8 mouse cellular contexts compared by ENCODE assay signal in the genomic region with DNA sequence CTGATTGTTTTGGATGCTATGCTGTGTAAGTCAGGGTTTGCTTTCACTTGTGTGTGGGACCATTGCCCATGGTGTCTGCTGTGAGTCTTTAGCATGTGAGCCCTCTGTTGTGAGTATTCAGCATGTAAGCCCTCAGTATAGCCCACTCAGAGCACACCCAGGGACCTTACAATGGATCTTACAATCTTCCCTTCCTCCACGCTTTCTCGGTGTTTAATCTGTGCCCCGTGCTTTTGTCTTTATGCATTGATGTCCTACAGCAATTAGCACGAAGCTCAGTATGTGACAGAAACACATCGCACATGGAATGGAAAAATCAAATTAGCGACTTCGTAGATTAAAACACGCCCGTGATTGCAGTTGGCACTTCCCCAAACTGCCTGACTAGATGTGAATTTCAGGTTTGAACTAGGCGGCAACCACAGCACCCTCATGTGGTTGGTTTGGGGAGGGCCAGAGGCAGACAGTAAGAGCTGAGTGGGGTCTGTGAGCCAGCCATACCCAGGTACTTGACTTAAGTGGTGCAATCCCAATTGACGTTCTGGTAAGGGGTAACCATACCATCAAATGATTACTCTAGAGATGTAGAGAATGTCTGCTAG. TPM values are rescaled to one million over a fixed set of nuclear protein-coding genes. Genes with fewer than 3 reads are reported as not detected.
DNase-seq lines count a peak whose midpoint lies in the region; ATAC-seq and TF ChIP-seq lines count a peak whose summit lies in the region.
"Had no signal": no experiment of that assay in that cellular context is flagged by ENCODE, and none has a peak within 500 bp of the region (broad histone marks: within the 10 kb centered on the region; RNA-seq: fewer than 3 reads in every experiment).

No protein-coding gene starts in this region.

- H3K9ac ChIP-seq in lung, embryonic 14.5 days: no peak overlapping the region
- H3K9ac ChIP-seq: midbrain, embryonic 12.5 days had no signal

- H3K27ac ChIP-seq in lung, embryonic 14.5 days (ENCODE audit: low read depth): peak overlapping the region; percentile 87
- H3K27ac ChIP-seq in layer of hippocampus, adult 2 months: no peak overlapping the region
- H3K27ac ChIP-seq: midbrain, embryonic 12.5 days had no signal

- no peaks in the 10 kb centered on the region for H3K9me3 ChIP-seq in lung, embryonic 14.5 days (ENCODE audit: low read depth, low read length)
- H3K9me3 ChIP-seq: midbrain, embryonic 12.5 days had no signal

- no peaks in the 10 kb centered on the region for H3K27me3 ChIP-seq in lung, embryonic 14.5 days (ENCODE audit: insufficient read depth, low read length)
- H3K27me3 ChIP-seq: midbrain, embryonic 12.5 days had no signal

- H3K4me2 ChIP-seq in lung, embryonic 14.5 days: no peak overlapping the region
- H3K4me2 ChIP-seq: midbrain, embryonic 12.5 days had no signal

- H3K4me1 ChIP-seq in lung, embryonic 14.5 days (ENCODE audit: insufficient read depth): no peaks in the 10 kb centered on the region
- H3K4me1 ChIP-seq: midbrain, embryonic 12.5 days had no signal

- peak; percentile 38 for TF ChIP-seq CTCF in lung, embryonic 14.5 days (IDR thresholded peaks at IDR 0.05; ENCODE audit: low read depth)
- peak; percentile 82 for TF ChIP-seq CTCF in layer of hippocampus, adult 2 months (conservative IDR thresholded peaks at IDR 0.05)

- H3K4me3 ChIP-seq in lung, embryonic 14.5 days (ENCODE audit: low read depth, low read length): no peak overlapping the region
- H3K4me3 ChIP-seq in layer of hippocampus, adult 2 months: no peak overlapping the region
- H3K4me3 ChIP-seq: midbrain, embryonic 12.5 days had no signal

- WGBS in lung, embryonic 14.5 days: 87% methylated on average over 11 of the region's 11 CpGs

- no peak for DNase-seq in lung, embryonic 14.5 days
- DNase-seq in lung, postnatal 25 days (ENCODE audit: low spot score): no peak
- DNase-seq in cerebellum, adult 11-12 months: peak; percentile 46
- DNase-seq in layer of hippocampus, adult 2 months (ENCODE audit: low spot score in 2 of 2): peak; percentile 20 to 62
- DNase-seq in right cerebral cortex, postnatal 10 days (ENCODE audit: low spot score in 2 of 2): peak; percentile 49 to 50
- DNase-seq in thymus, adult 18-20 months: no peak
- no peak for DNase-seq in spleen, postnatal 10 days (ENCODE audit: low spot score in 2 of 2)

- ATAC-seq in lung, embryonic 14.5 days (ENCODE audit: insufficient read depth): no peak

- no peaks in the 10 kb centered on the region for H3K36me3 ChIP-seq in lung, embryonic 14.5 days (ENCODE audit: insufficient read depth)
- H3K36me3 ChIP-seq: midbrain, embryonic 12.5 days had no signal

RNA-seq across cellular contexts. Expression of gene Kif6, which starts 28.1 kb away (rescaled TPM):
- 4.1 and 4.8 TPM in 2 replicates for polyA plus RNA-seq in lung, embryonic 14.5 days (2014; fragmentation: Nextera tagmentation; extraction: Ambion mirVana)
- total RNA-seq in layer of hippocampus, adult 2 months (2021): 1 to 10 TPM; 5.0 to 6.1 TPM

Comparison
In these comparisons a context has a peak if more than half of its experiments do, and no peak if none do; other contexts are left out.
1. DNase-seq: peak in cerebellum, adult 11-12 months (single experiment), layer of hippocampus, adult 2 months (2 of 2) and right cerebral cortex, postnatal 10 days (2 of 2); none in lung, embryonic 14.5 days (single experiment), lung, postnatal 25 days (single experiment), thymus, adult 18-20 months (0 of 2) and spleen, postnatal 10 days (0 of 2).